Mouse (Mus musculus): ENCODE measurements around the gene Slc35b1.

GRCm38 (mm10) chr11:95366280-95366897 is 18.1 kb upstream of the Slc35b1 start:
- TF ChIP-seq CTCF (IDR thresholded peaks at IDR 0.05; ENCODE audit: low read depth) = peak; percentile 22; the same call in 1 of the 2 replicates
- TF ChIP-seq EP300 (IDR thresholded peaks at IDR 0.05; ENCODE audit: low read depth) = no peak
